Mouse (Mus musculus) liver, embryonic 14.5 days (tissue): ENCODE results near the gene Skp1a.

Experiments
- CTCF ChIP-seq: IDR thresholded peaks from 2 replicates; pipeline ENCODE4 v1.5.1; 2016; ENCODE audit warnings: antibody characterized with exemption, low read depth, control low read depth
- EP300 ChIP-seq: IDR thresholded peaks from 2 replicates; pipeline ENCODE4 v1.6.1; 2016; ENCODE audit warnings: antibody characterized with exemption, low read depth

DNA sequence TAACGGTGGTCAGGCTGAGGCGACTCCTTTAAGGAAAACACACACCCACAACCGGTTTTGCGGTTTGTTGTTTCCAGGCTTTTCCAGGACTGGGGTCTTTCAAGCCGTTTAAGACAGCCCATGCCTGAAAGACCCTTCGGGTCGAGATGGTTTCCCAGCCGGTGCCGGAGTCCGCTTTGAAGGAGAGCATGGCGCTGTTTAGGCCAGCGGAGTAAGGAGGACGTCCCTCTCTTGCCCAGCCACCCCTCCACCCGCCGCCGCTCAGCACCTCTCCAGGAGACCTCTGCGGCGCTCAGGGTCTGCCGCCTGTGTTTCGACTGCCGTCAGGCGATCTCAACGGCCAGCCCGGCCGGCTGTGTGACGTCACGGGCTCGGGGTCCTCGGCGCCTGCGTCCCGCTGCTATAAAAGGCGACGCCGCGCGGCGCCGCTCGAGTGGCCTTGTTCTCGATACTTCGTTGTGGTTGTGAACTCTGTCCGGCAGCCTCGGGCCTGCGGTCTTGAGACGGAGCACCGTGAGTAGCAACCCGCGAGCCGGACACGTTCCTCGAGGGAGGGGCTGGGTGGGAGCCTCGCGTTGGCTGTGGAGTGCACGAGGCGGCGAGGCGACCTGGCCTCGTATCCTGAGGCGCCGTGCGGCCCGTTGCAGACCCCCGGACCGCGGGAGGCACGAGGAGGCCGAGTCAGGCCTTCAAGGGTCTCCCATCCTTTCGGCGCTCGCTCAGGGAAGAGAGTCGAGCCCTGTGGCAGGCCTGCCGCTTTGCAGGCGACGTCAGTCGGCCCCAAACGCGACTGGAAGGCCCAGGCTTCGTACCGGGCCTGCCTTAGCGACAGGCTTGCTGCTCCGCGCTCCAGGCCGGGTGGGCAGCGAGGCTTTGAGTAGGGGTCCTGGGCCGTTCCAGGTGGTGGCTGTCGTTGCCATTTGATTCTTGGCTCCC is at the start of gene Skp1a:
- TF ChIP-seq CTCF (no peak), EP300 (peak; percentile 51; the same call in 1 of the 2 replicates)
